Mouse (Mus musculus) adrenal gland, adult 8-10 months (tissue): ENCODE data around the gene Lrg1. TPM values are rescaled to one million over a fixed set of nuclear protein-coding genes. Genes with fewer than 3 reads are reported as not detected.
A peak's percentile ranks its signal among the peaks of the same experiment; 100 is the strongest.

ENCODE experiments used
- DNase-seq: peaks from one replicate; pipeline ENCODE4 v3.0.0; 2022
- total RNA-seq, 4 experiments: library from RNA; stranded (reverse); gene quantifications; 2 replicates each; pipeline ENCODE4 v1.2.4; 2022

The Lrg1 gene
- total RNA-seq, 4 experiments from 2014 or later, result 14.5 to 34.6 (median 16.4) TPM

- no peak for DNase-seq
Observed at GRCm38 (mm10) chr17:56134463-56134971, 12.7 kb upstream of the Lrg1 start.

- peak; percentile 80 for DNase-seq
Observed at GRCm38 (mm10) chr17:56133457-56134363, 11.9 kb upstream of the Lrg1 start.

GRCm38 (mm10) chr17:56132661-56133060, 10.9 kb upstream of the Lrg1 start:
- DNase-seq, result no peak

- DNase-seq, result no peak
Observed at GRCm38 (mm10) chr17:56131814-56132213, 10.0 kb upstream of the Lrg1 start.

- no peak for DNase-seq
Observed at GRCm38 (mm10) chr17:56131136-56131535, 9.3 kb upstream of the Lrg1 start.

GRCm38 (mm10) chr17:56128246-56128645, 6.4 kb upstream of the Lrg1 start:
- DNase-seq, result no peak

GRCm38 (mm10) chr17:56126175-56126574, 4.4 kb upstream of the Lrg1 start:
- DNase-seq, result no peak

GRCm38 (mm10) chr17:56125276-56125630, 3.5 kb upstream of the Lrg1 start:
- DNase-seq, result no peak

GRCm38 (mm10) chr17:56124377-56125275, 2.8 kb upstream of the Lrg1 start:
- no peak for DNase-seq

- no peak for DNase-seq
Observed at GRCm38 (mm10) chr17:56123681-56124340, 2.0 kb upstream of the Lrg1 start.

- no peak for DNase-seq
Observed at GRCm38 (mm10) chr17:56123161-56123560, 1.4 kb upstream of the Lrg1 start.

GRCm38 (mm10) chr17:56119981-56120880, 1.6 kb downstream of the Lrg1 start:
- no peak for DNase-seq

GRCm38 (mm10) chr17:56119431-56119830, 2.4 kb downstream of the Lrg1 start:
- no peak for DNase-seq

- peak; percentile 74 for DNase-seq
Observed at GRCm38 (mm10) chr17:56117251-56117710, 4.5 kb downstream of the Lrg1 start, which contains the start of gene Plin5. Plin5 (minus strand) TSS chr17:56117596.

GRCm38 (mm10) chr17:56116193-56116592, 5.6 kb downstream of the Lrg1 start:
- no peak for DNase-seq

- DNase-seq, result no peak
Observed at GRCm38 (mm10) chr17:56112743-56113142, 9.1 kb downstream of the Lrg1 start.

- no peak for DNase-seq
Observed at GRCm38 (mm10) chr17:56111864-56112263, 9.9 kb downstream of the Lrg1 start.

GRCm38 (mm10) chr17:56111021-56111420, 10.8 kb downstream of the Lrg1 start:
- DNase-seq, result no peak

- DNase-seq, result no peak
Observed at GRCm38 (mm10) chr17:56110571-56110970, 11.2 kb downstream of the Lrg1 start.

GRCm38 (mm10) chr17:56109219-56110051, 12.4 kb downstream of the Lrg1 start, which contains the start of gene Plin4:
Plin4 (minus strand) TSS chr17:56109803.
- no peak for DNase-seq
